Comparison of ENCODE assay signal across 7 mouse cellular contexts in genomic region chr15:11904848-11905672, GRCm38 (mm10). TPM values are rescaled to one million over a fixed set of nuclear protein-coding genes. Genes with fewer than 3 reads are reported as not detected.
A peak's percentile ranks its signal among the peaks of the same experiment; 100 is the strongest.
DNase-seq lines count a peak whose midpoint lies in the region; ATAC-seq and TF ChIP-seq lines count a peak whose summit lies in the region.

No protein-coding gene starts in this region.

- peak; percentile 20 for DNase-seq in ES-E14 (ENCODE audit: low read depth, low spot score)
- DNase-seq in adrenal gland, adult 8-10 months: peak; percentile 5
- DNase-seq in forebrain, postnatal 0 days: peak; percentile 66
- no peak for DNase-seq in c-Kit-positive CD71-positive TER-119-positive erythroid progenitor cells, embryonic 14.5 days (ENCODE audit: low spot score)

- H3K36me3 ChIP-seq in ES-E14 (ENCODE audit: control insufficient read depth, insufficient read depth, low read length, poor library complexity, severe bottlenecking) (no peaks in the 10 kb centered on the region), myocyte (ENCODE audit: control insufficient read depth, insufficient read depth) (no peaks in the 10 kb centered on the region)
- H3K36me3 ChIP-seq in forebrain, postnatal 0 days (ENCODE audit: insufficient read depth): no peaks in the 10 kb centered on the region
- H3K36me3 ChIP-seq in hindbrain, embryonic 15.5 days: no peaks in the 10 kb centered on the region
- no peaks in the 10 kb centered on the region for H3K36me3 ChIP-seq in limb, embryonic 15.5 days

- H3K4me3 ChIP-seq in ES-E14 (ENCODE audit: insufficient read depth in 1 of 2, low read depth in 1 of 2, low read length in 2 of 2, poor library complexity in 1 of 2, severe bottlenecking in 1 of 2): peak overlapping the region; percentile 50 to 57
- peak overlapping the region; percentile 50 for H3K4me3 ChIP-seq in forebrain, postnatal 0 days (ENCODE audit: low read depth, low read length)
- H3K4me3 ChIP-seq in hindbrain, embryonic 15.5 days: peak overlapping the region; percentile 52
- H3K4me3 ChIP-seq in limb, embryonic 15.5 days: peak overlapping the region; percentile 55
- peak overlapping the region; percentile 42 for H3K4me3 ChIP-seq in myocyte

- H3K9me3 ChIP-seq in ES-E14 (ENCODE audit: control insufficient read depth, insufficient read depth, low read depth, low read length): no peaks in the 10 kb centered on the region
- no peaks in the 10 kb centered on the region for H3K9me3 ChIP-seq in forebrain, postnatal 0 days (ENCODE audit: low read length)
- no peaks in the 10 kb centered on the region for H3K9me3 ChIP-seq in hindbrain, embryonic 15.5 days
- no peaks in the 10 kb centered on the region for H3K9me3 ChIP-seq in limb, embryonic 15.5 days

- H3K4me1 ChIP-seq in ES-E14 (ENCODE audit: control insufficient read depth in 2 of 2, insufficient read depth in 2 of 2, low read length in 2 of 2, poor library complexity in 1 of 2): peaks cover 0 to 6% of the 10 kb centered on the region in 2 experiments; a peak in 2 of 4 replicates
- H3K4me1 ChIP-seq in forebrain, postnatal 0 days (ENCODE audit: insufficient read depth): peaks cover 14% of the 10 kb centered on the region; the same call in 1 of the 2 replicates
- H3K4me1 ChIP-seq in hindbrain, embryonic 15.5 days (replicated peaks): peaks cover 48% of the 10 kb centered on the region
- peaks cover 42% of the 10 kb centered on the region for H3K4me1 ChIP-seq in limb, embryonic 15.5 days

- no peak for TF ChIP-seq POLR2A in myocyte (IDR thresholded peaks at IDR 0.05; ENCODE audit: insufficient read length, low read depth)

- no peak for TF ChIP-seq CTCF in forebrain, postnatal 0 days (IDR thresholded peaks at IDR 0.05; ENCODE audit: low read depth)

- ATAC-seq in forebrain, postnatal 0 days: peak; percentile 42
- ATAC-seq in hindbrain, embryonic 15.5 days (ENCODE audit: low FRiP score, low read depth): peak; percentile 71
- ATAC-seq in limb, embryonic 15.5 days (ENCODE audit: insufficient number of reproducible peaks, low FRiP score, low TSS enrichment, low read depth): no peak

- H3K4me2 ChIP-seq in forebrain, postnatal 0 days (ENCODE audit: low read depth): peak overlapping the region; percentile 97
- H3K4me2 ChIP-seq in hindbrain, embryonic 15.5 days: peak overlapping the region; percentile 97
- peak overlapping the region; percentile 96 for H3K4me2 ChIP-seq in limb, embryonic 15.5 days
- H3K4me2 ChIP-seq in myocyte (ENCODE audit: low read depth): peak overlapping the region; percentile 100

- H3K79me2 ChIP-seq in myocyte (ENCODE audit: control insufficient read depth, insufficient read depth): no peaks in the 10 kb centered on the region

- peak overlapping the region; percentile 61 for H3K9ac ChIP-seq in ES-E14 (ENCODE audit: insufficient read depth, low read depth, low read length, poor library complexity, severe bottlenecking)
- H3K9ac ChIP-seq in forebrain, postnatal 0 days: peak overlapping the region; percentile 53
- H3K9ac ChIP-seq in hindbrain, embryonic 15.5 days: peak overlapping the region; percentile 46
- peak overlapping the region; percentile 48 for H3K9ac ChIP-seq in limb, embryonic 15.5 days

- in situ Hi-C loops in ES-E14 (cut with MboI; ENCODE audit: low sequenced_read_pairs in 2 of 2, unreplicated experiment in 2 of 2): no loop called here

- peaks cover 31% of the 10 kb centered on the region for H3K27me3 ChIP-seq in forebrain, postnatal 0 days (ENCODE audit: insufficient read depth, low read length)
- H3K27me3 ChIP-seq in hindbrain, embryonic 15.5 days: peaks cover 59% of the 10 kb centered on the region
- peaks cover 40% of the 10 kb centered on the region for H3K27me3 ChIP-seq in limb, embryonic 15.5 days
- peaks cover 5% of the 10 kb centered on the region for H3K27me3 ChIP-seq in myocyte (ENCODE audit: control insufficient read depth, insufficient read depth, insufficient read length)

- WGBS in forebrain, postnatal 0 days: 1% methylated on average over 89 of the region's 90 CpGs
- under 1% methylated on average over 78 of the region's 90 CpGs for WGBS in hindbrain, embryonic 15.5 days
- WGBS in limb, embryonic 15.5 days: under 1% methylated on average over 90 of the region's 90 CpGs

- no peak overlapping the region for H3K27ac ChIP-seq in ES-E14 (ENCODE audit: insufficient read depth, low read depth, low read length, poor library complexity, severe bottlenecking)
- H3K27ac ChIP-seq in forebrain, postnatal 0 days (ENCODE audit: low read depth, low read length): peak overlapping the region; percentile 21; the same call in 1 of the 2 replicates
- H3K27ac ChIP-seq in hindbrain, embryonic 15.5 days (replicated peaks): no peak overlapping the region
- H3K27ac ChIP-seq in limb, embryonic 15.5 days: peak overlapping the region; percentile 67

- H3ac ChIP-seq in myocyte (ENCODE audit: control insufficient read depth, insufficient read length): peak overlapping the region; percentile 23

TF ChIP-seq in ES-E14, 5 proteins besides CTCF, POLR2A, EP300 and RAD21:
- TF ChIP-seq MAFK (IDR thresholded peaks at IDR 0.05; ENCODE audit: insufficient read depth, low read depth, low read length): peak; percentile 14; the same call in 1 of the 2 replicates
- TF ChIP-seq HCFC1 (IDR thresholded peaks at IDR 0.05; ENCODE audit: borderline replicate concordance, insufficient read depth, low read length): no peak
TF ChIP-seq in ES-E14: peak in this region for 1.

TF ChIP-seq in myocyte, 11 proteins besides CTCF, POLR2A, EP300 and RAD21:
- TF ChIP-seq TCF3 (IDR thresholded peaks at IDR 0.05; ENCODE audit: insufficient read length, low read depth): no peak
- no peak for TF ChIP-seq MAX (IDR thresholded peaks at IDR 0.05; ENCODE audit: low read depth)
- TF ChIP-seq REST (IDR thresholded peaks at IDR 0.05; ENCODE audit: insufficient read depth, insufficient read length): peak; percentile 50
- TF ChIP-seq MYOG (IDR thresholded peaks at IDR 0.05; ENCODE audit: control insufficient read depth in 1 of 3, insufficient read depth in 1 of 3, insufficient read length in 2 of 3, low read depth in 2 of 3): peak in 1 of 3 experiments; percentile 1
- TF ChIP-seq CEBPB (IDR thresholded peaks at IDR 0.05; ENCODE audit: insufficient read depth, poor library complexity, severe bottlenecking): no peak
- no peak for TF ChIP-seq USF1 (IDR thresholded peaks at IDR 0.05; ENCODE audit: low read depth)
- TF ChIP-seq E2F4 (IDR thresholded peaks at IDR 0.05; ENCODE audit: insufficient read depth): no peak
- TF ChIP-seq MYOD1 (IDR thresholded peaks at IDR 0.05; ENCODE audit: control insufficient read depth in 1 of 3, insufficient read length in 2 of 3, low read depth in 2 of 3): no peak
- TF ChIP-seq SRF (IDR thresholded peaks at IDR 0.05; ENCODE audit: control insufficient read depth, insufficient read length, low read depth): no peak
- no peak for TF ChIP-seq TCF12 (IDR thresholded peaks at IDR 0.05; ENCODE audit: insufficient read depth, poor library complexity, severe bottlenecking)
- TF ChIP-seq POLR2AphosphoS2 (IDR thresholded peaks at IDR 0.05; ENCODE audit: insufficient read length, low read depth): no peak

RNA-seq across cellular contexts. Expression of gene Npr3, which starts 2.0 kb away (rescaled TPM):
- total RNA-seq in ES-E14 (2012; rRNA removed): 3.3 and 3.4 TPM in 2 replicates
- total RNA-seq in adrenal gland, adult 8-10 months (2022): 10 to 100 TPM; 12.6 to 98.6 (median 31.9) TPM
- 5.6 and 5.9 TPM in 2 replicates for total RNA-seq in forebrain, postnatal 0 days (2014; rRNA removed)
- polyA plus RNA-seq in forebrain, postnatal 0 days (2015; fragmentation: Nextera tagmentation; extraction: Ambion mirVana): 0.93 and 1.6 TPM in 2 replicates
- 0.88 and 1.1 TPM in 2 replicates for polyA plus RNA-seq in hindbrain, embryonic 15.5 days (2015; fragmentation: Nextera tagmentation; extraction: Ambion mirVana)
- 5.1 and 6.3 TPM in 2 replicates for polyA plus RNA-seq in limb, embryonic 15.5 days (2015; fragmentation: Nextera tagmentation; extraction: Ambion mirVana)
- polyA plus RNA-seq in myocyte (2012; fragmentation: generic; extraction: Trizol): 1.2 TPM

Comparison
In these comparisons a context has a peak if more than half of its experiments do, and no peak if none do; other contexts are left out.
1. H3K27ac ChIP-seq: peak in forebrain, postnatal 0 days (single experiment) and limb, embryonic 15.5 days (single experiment); none in ES-E14 (single experiment) and hindbrain, embryonic 15.5 days (single experiment).
2. Peak in every context shown above with its lines, with median percentiles within 50 percentile points of each other: H3K4me3 ChIP-seq, H3K9ac ChIP-seq and H3K4me2 ChIP-seq.